Mouse (Mus musculus): ENCODE data around the gene Tspan15. TPM values are rescaled to one million over a fixed set of nuclear protein-coding genes. Genes with fewer than 3 reads are reported as not detected.

The Tspan15 gene
- total RNA-seq, 2 experiments from 2014 or later = 11.1 to 13.7 TPM

DNA sequence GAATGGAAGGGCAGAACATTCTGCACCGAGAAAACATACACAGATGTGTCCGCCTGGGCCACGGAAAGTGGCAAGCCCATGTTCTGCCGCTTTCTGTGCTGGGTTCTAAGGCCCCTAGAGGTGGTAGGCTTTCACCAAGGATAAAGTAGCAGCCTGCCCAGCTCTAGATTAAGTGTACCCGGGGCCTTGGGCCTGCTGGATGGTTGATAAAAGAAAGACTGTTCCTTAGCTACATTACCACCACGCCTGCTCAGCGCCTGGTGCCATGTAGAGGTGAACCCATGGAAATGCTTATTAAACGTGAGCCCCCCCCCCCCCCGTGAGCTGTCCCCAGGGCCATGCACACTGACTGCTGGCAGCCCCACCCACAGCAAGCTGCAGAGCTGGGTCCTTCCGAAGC, 6.2 kb upstream of the Tspan15 start:
- no peak for DNase-seq (ENCODE audit: low spot score in 2 of 2)
- intact Hi-C loops (cut with DNase I) = no loop called here

- intact Hi-C loops (cut with DNase I) = no loop called here
- DNase-seq (ENCODE audit: low spot score in 2 of 2) = peak in 1 of 2 experiments; percentile 57
Observed at GRCm38 (mm10) chr10:62236165-62236564, 5.1 kb upstream of the Tspan15 start.

DNA sequence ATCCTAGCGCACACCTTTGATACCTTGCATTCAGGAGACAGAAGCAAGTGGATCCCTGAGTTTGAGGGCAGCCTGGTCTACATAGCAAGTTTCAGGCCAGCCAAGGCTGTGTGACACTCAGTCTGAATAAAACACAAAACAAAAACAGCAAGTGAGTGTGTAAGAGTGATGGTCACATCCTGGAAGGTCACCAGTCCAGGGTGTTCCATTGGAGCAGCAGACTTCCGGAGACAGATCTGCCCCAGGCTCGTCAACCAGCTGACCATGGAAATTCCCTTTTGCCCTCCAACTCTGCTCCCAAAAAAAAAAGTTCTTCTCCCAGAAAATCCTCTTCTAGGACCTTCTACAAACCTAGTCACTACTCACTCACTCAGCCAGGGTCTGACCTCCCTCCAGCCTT, 760 bp upstream of the Tspan15 start:
- DNase-seq (ENCODE audit: low spot score in 2 of 2) = no peak

DNA sequence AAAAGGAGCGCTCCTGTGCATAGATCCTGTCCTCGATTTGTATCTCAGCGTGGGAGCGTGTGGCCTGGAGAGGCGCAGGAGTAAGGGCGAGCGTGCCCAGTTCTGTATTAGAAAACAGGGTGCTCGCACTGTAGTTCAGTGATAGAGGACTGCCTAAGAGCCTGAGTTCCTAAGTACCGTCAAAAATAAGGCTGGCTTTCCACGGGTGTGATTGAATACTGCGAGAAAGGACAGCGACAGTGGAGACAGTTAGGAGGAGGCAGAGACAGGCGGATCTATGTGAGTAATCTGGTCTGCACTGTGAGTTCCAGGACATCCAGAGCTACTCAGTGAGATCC, 313 bp upstream of the Tspan15 start:
- no peak for DNase-seq (ENCODE audit: low spot score in 2 of 2)
- intact Hi-C loops (cut with DNase I) = no loop called here

More for the DNA sequence above, 760 bp upstream of the Tspan15 start:
- intact Hi-C loops (cut with DNase I) = no loop called here

- intact Hi-C loops (cut with DNase I) = no loop called here
- no peak for DNase-seq (ENCODE audit: low spot score in 2 of 2)
Observed at GRCm38 (mm10) chr10:62228126-62228525, 2.9 kb downstream of the Tspan15 start.

- intact Hi-C loops (cut with DNase I) = no loop called here
- no peak for DNase-seq (ENCODE audit: low spot score in 2 of 2)
Observed at GRCm38 (mm10) chr10:62225839-62226238, 5.2 kb downstream of the Tspan15 start.

DNA sequence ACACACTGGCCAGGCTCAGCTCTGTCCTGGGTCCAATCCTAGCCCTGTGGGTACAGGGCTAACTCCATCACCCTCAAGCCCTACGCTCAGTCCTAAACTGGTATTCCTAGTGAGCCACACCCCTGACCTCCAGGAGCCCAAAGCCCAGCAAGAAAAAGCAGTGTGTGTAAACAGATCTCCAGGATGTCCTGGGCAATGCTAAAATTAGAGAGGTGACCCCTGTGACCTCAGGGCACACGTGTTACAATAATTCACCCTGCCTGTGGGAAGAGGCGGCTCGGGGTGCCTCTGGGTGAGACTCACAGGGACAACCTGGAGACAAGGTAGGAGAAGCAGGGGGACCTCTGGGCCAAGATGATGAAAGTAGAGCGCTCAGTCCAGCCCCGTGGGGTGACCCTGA, 6.8 kb downstream of the Tspan15 start:
- intact Hi-C loops (cut with DNase I) = no loop called here
- DNase-seq (ENCODE audit: low spot score in 2 of 2) = no peak

GRCm38 (mm10) chr10:62222777-62223176, 8.3 kb downstream of the Tspan15 start:
- intact Hi-C loops (cut with DNase I) = no loop called here
- DNase-seq (ENCODE audit: low spot score in 2 of 2) = no peak

- intact Hi-C loops (cut with DNase I) = no loop called here
- no peak for DNase-seq (ENCODE audit: low spot score in 2 of 2)
Observed at GRCm38 (mm10) chr10:62221647-62222046, 9.4 kb downstream of the Tspan15 start.

DNA sequence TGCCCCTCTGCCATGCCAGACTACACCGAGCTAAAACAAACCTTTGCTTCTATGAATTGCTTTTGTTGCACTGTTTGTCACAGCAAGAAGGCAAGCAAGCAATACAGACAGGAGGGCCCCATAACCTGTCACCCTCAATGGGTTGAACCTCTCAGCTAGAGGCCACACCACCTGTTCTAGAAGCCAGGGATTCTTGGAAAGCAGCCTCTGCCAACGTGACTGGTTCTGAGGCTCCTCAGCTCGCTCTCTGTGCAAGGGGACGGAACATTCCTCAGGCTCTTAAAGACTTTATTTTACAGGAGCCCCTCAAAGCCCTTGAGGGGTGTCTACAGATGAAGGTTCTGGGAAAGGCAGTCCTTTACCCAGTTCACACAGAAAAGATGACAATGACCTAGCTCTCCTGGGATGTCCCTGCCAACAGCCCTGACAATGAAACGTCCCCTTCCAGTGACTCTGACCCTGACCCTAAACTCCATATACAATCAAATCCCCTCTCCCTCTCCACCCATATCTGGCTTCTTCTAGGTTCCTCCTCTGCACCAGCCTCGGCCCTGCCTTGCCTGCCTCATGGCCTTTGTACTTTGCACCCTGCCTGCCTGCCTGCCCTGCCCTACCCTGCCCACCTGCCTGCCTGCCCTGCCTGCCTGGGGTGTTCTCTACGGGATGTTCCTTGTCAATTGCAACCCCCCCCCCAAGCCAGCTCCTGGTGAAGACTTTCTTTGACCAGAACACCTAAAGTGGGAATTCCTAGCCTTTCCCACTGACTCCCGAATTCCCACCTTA, 10.1 kb downstream of the Tspan15 start:
- DNase-seq (ENCODE audit: low spot score in 2 of 2) = no peak
- intact Hi-C loops (cut with DNase I) = no loop called here

- DNase-seq (ENCODE audit: low spot score in 2 of 2) = no peak
- intact Hi-C loops (cut with DNase I) = no loop called here
Observed at GRCm38 (mm10) chr10:62218789-62219172, 12.3 kb downstream of the Tspan15 start.

DNA sequence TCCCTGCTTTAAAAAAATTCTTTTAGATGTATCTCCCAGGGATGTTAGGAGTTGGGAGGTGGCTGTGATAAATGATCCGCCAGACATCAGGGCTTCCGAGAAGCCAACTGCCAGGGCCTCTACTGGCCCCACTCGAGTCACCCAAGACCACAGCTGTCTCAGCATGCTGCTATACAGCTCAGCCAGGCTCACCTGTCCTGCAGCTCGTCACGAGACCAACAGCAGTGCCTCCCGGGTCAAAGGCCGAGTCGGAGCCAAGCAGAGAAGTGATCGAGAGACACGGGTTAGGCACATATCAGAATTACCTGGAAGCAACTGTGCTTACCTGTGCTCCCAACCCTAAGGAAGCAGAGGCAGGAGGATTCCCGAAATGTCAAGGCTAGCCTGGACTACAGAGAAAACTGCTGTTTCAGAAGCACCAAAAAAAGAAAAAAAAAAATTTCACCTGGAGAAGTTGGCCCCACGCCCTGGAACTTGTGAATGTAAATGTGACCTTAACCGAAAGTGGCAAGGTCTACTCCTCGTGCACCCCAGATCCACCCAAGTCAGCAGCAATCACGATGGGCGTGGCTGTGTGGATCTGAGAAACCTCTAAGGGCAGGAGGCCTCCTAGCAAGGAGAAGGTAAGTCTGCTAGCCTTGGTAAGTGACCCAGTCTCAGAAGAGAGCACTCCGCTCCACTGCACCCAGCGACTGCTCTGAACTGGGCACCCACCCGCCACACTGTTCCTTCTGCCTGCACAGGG, 12.8 kb downstream of the Tspan15 start:
- DNase-seq (ENCODE audit: low spot score in 2 of 2) = no peak
- intact Hi-C loops (cut with DNase I) = no loop called here

GRCm38 (mm10) chr10:62217196-62217595, 13.9 kb downstream of the Tspan15 start:
- no peak for DNase-seq (ENCODE audit: low spot score in 2 of 2)
- intact Hi-C loops (cut with DNase I) = no loop called here

DNA sequence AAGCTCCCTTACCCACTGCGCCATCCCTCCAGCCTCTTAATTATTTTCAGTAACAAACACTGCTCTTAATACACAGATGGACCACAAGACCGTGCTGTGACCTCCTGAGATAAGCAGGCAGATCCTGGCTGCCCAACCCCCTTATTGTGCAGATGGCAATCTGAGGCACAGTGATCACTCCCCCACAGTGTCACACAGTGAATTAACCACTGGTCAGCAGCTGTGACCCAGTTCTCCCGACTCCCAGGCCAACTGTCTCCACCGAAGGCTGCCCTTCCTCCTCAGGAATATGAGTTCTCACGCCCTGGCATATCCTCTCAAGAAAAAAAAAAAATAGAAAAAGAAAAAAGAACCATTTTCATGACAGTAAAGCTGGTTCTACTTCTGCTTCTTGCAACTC, 14.5 kb downstream of the Tspan15 start:
- intact Hi-C loops (cut with DNase I) = no loop called here
- no peak for DNase-seq (ENCODE audit: low spot score in 2 of 2)

DNA sequence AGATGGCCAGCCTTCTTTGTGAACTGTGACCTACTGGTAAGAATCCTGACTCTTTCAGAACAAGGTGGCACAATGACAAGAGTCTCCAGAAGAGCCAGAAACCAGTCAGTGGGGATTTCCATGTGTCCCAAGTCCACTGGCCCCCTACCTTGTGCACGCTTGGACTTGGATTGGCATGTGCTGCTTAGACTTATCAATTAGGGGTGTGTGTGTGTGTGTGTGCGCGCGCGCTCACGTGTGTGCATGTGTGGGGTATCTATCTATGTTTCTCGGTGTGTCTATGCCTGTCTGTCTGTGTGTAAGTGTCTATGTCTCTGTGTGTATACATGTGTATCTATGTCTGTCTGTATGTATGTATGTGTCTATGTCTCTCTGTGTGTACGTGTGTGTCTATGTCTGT, 15.4 kb downstream of the Tspan15 start:
- intact Hi-C loops (cut with DNase I) = no loop called here
- no peak for DNase-seq (ENCODE audit: low spot score in 2 of 2)

GRCm38 (mm10) chr10:62215169-62215616, 15.9 kb downstream of the Tspan15 start:
- intact Hi-C loops (cut with DNase I) = no loop called here
- no peak for DNase-seq (ENCODE audit: low spot score in 2 of 2)

DNA sequence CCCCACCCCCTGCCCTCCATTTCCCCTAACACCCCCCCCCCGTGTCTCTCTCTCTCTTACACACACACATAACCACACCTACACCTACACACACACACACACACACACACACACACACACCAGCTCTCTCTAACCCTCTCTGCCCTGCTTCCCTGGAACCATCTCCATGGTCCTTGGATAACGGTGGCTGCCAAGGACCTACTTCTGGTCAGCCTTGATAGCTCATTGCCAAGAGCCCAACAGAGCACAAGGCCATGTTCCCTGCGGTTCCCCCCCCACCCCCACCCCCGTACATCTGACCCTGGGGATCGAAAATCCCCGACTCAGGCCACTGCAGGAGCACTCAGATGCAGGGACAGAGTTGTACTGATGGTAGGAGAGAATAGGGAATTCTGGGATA, 19.7 kb downstream of the Tspan15 start:
- intact Hi-C loops (cut with DNase I) = no loop called here
- no peak for DNase-seq (ENCODE audit: low spot score in 2 of 2)

- DNase-seq (ENCODE audit: low spot score in 2 of 2) = no peak
- intact Hi-C loops (cut with DNase I) = no loop called here
Observed at GRCm38 (mm10) chr10:62208241-62208896, 22.7 kb downstream of the Tspan15 start.

- intact Hi-C loops (cut with DNase I) = no loop called here
- peak; percentile 46 to 73 for DNase-seq (ENCODE audit: low spot score in 2 of 2)
Observed at GRCm38 (mm10) chr10:62202574-62202973, 28.5 kb downstream of the Tspan15 start.

GRCm38 (mm10) chr10:62198891-62199290, 32.2 kb downstream of the Tspan15 start:
- no peak for DNase-seq (ENCODE audit: low spot score in 2 of 2)
- intact Hi-C loops (cut with DNase I) = no loop called here

DNA sequence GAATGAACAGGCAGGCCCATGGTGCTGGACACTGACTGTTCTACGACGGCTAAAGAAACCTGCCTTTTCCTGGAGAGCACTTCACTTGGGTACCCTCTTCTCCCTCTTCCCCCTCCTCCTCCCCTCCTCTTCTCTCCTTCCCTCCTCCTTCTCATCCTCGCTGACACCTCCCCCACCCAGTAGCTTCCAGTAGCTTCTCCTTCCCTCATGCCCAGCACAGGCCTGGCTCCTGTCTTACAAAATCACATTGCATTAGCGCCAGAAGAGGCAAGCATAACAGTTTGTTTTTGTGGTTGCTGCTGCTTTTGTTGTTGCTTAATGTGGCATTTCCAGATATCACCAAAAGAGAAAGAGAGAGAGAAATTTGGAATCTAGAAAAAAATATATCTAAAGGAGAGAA, 33.6 kb downstream of the Tspan15 start:
- DNase-seq (ENCODE audit: low spot score in 2 of 2) = no peak
- intact Hi-C loops (cut with DNase I) = no loop called here
